Mouse (Mus musculus): ENCODE results near the gene Rasgef1c.

The Rasgef1c gene

GRCm38 (mm10) chr11:49977963-49978568 is 76.4 kb downstream of the Rasgef1c start:
- DNase-seq (ENCODE audit: low read depth), result no peak

GRCm38 (mm10) chr11:49978935-49979334 is 77.3 kb downstream of the Rasgef1c start:
- no peak for DNase-seq (ENCODE audit: low read depth)

- DNase-seq (ENCODE audit: low read depth), result no peak
These were observed 79.1 kb downstream of the Rasgef1c start for GRCm38 (mm10) chr11:49980681-49981235.

DNA sequence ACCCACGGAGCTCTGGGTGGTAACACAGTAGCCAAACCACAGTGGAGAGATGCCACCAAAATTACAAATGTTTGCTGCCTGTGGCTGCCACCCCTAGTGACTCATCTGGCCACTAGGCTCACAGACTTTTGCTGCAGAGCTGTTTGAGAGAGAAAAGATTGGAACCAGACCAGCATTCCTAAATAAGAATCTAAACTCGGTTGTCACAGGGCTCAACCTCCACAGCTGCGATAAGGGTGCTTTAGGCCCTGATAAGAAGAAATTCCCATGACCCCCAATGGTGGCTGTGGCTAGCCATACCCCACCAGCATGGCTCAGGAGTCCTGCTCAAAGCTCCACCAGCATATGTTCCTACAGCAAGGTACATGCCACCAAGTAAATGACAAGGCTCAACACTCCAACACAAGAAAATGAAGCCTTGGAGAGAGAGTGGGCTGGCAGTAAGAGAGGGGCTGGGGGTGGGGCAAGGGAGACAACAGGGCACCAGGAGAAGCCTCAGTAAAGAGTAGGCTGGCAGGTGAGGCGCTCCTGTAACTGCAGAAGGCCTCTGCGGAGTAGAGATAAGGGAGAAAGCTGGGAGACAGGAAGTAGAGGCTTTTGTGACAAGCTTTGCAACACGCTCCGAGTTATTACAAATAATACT is 79.8 kb downstream of the Rasgef1c start:
- DNase-seq (ENCODE audit: low read depth), result peak; percentile 33

- DNase-seq (ENCODE audit: low read depth), result no peak
These were observed 80.5 kb downstream of the Rasgef1c start for GRCm38 (mm10) chr11:49982094-49982493.

DNA sequence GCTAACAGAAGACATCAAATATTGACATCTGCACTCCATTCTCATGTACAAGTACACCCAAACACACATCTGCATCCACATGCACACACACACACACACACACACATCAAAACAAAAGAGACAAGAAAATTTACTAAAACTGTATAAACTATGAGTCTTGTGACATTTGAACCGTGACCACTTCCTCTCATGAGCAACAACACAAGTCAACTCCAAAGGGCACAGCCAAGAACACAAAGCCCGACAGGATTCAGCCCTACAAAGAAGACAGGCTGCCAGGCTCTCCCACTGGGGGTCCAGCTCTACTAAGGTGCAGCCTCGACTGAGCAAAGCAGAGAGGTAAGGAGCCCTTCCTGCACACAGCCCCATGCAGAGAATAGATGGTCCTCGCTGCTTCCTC is 81.2 kb downstream of the Rasgef1c start:
- DNase-seq (ENCODE audit: low read depth), result no peak

GRCm38 (mm10) chr11:49983875-49984552 is 82.4 kb downstream of the Rasgef1c start:
- DNase-seq (ENCODE audit: low read depth), result no peak

GRCm38 (mm10) chr11:49985009-49985408 is 83.4 kb downstream of the Rasgef1c start:
- no peak for DNase-seq (ENCODE audit: low read depth)

- no peak for DNase-seq (ENCODE audit: low read depth)
These were observed 84.8 kb downstream of the Rasgef1c start for GRCm38 (mm10) chr11:49986277-49987036.

GRCm38 (mm10) chr11:49994536-49994935 is 92.9 kb downstream of the Rasgef1c start:
- no peak for DNase-seq (ENCODE audit: low read depth)

- no peak for DNase-seq (ENCODE audit: low read depth)
These were observed 94.8 kb downstream of the Rasgef1c start for GRCm38 (mm10) chr11:49996398-49996797.

DNA sequence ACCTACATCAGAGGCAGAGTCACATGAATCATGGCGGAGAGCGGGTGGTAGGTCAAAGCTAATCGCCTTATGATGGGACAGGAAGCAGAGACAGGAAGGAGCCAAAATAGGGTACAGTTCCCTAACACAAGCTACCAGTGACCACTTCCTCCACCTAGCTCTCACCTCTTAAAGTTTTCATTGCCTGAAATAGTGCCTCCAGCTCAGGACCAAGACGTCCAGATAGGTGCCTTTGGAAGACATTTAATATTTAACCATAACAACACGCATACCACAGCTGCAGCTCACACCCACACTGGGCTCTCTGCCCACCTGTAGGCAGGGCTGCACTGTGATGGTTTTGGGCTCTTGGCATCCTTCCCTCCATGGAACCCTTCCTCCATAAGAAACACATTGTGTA is 95.7 kb downstream of the Rasgef1c start:
- no peak for DNase-seq (ENCODE audit: low read depth)

- no peak for DNase-seq (ENCODE audit: low read depth)
These were observed 101.2 kb downstream of the Rasgef1c start for GRCm38 (mm10) chr11:50002853-50003252.

DNA sequence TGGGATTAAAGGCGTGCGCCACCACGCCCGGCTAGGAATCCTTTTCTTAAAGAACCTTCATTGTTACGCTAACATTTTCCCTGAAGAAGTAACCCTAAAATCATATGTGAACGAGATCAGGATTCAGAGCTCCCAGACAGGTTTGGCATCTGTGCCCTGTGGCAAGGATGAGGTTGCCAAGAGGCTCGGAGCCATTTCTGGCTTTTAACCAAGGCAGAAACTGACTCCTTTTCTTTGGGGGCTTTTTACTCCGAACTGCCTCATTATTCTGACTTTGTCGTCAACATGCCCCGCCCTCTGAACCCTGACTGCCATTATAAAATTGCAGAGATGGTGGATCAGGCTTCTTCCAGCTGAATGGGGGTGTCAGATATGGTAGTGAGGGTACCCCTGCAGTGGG is 106.1 kb downstream of the Rasgef1c start:
- DNase-seq (ENCODE audit: low read depth), result no peak

DNA sequence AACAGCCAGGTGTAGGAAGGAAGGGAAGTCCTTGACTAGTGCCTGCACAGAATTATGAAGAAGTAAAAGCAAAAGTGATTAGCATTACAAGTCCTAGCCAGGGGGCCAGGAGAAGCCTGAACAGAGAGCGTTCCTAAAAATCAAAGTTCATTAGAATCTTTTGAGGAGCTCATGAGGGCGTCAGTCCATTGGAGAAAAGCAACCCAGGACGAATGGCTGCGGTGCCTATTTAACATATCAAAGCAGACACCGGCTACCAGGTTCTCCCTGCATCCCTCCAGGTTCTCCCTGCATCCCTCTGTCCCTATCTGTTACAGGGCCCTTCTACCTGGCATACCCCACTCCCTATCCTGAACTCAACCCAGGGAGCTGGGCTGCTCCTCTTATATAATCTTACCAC is 106.6 kb downstream of the Rasgef1c start:
- DNase-seq (ENCODE audit: low read depth), result no peak

DNA sequence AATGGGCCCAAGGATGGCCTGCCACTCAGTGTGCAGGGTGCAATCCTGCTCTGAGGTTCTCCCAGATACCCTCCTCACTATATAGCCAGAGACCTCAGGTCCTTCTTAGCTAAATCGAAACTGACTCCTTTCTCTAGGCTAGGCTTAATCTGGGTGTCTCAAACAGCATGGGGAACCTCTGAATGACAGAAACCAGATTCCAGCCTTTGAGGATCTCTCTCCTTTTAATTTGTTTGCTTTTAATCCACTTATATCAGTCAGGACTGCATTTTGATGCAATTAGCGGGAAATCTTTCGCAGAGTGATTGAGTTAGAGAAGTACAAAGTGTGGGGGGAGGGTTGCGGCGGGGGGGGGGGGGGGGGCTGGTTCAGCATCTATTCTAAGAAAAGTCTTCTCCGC is 111.4 kb downstream of the Rasgef1c start:
- DNase-seq (ENCODE audit: low read depth), result no peak

DNA sequence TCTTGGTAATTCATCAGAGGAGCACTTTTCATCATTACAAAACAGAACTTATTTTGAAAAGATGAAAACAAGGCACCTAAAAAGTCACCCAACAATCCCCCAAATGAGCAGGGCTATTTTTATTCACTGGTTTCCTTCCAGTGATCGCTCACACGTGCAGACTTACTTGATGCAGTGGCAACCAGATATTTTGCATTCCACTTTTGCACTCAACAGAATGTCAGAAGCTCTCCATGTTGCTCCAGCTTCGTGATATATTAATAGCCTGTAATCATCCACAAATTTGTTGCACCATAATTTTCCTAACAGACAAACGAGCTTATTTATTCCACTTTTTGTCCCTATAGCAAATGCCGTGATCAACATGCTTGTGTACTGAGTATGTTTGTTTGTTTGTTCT is 114.9 kb downstream of the Rasgef1c start:
- no peak for DNase-seq (ENCODE audit: low read depth)

- no peak for DNase-seq (ENCODE audit: low read depth)
These were observed 115.9 kb downstream of the Rasgef1c start for GRCm38 (mm10) chr11:50017511-50017910.

GRCm38 (mm10) chr11:50018848-50019247 is 117.2 kb downstream of the Rasgef1c start:
- no peak for DNase-seq (ENCODE audit: low read depth)

DNA sequence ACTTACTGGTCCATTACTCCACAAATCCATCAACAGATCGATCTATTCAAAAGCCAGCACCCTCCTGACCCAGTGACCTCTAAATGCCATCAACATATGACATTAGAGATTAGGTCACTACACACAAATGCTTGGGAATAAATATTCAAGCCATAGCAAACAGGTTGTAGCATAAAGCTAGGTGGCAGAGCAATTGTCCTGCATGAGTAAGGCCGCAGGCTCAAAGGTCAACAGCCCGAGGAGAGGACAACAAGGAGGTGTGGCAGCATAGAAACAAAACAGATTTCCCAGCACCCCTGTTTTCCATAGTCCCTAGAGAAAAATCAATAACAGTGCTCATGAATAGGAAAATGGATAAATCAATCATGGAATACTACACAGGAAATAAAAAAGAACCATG is 120.5 kb downstream of the Rasgef1c start:
- no peak for DNase-seq (ENCODE audit: low read depth)

DNA sequence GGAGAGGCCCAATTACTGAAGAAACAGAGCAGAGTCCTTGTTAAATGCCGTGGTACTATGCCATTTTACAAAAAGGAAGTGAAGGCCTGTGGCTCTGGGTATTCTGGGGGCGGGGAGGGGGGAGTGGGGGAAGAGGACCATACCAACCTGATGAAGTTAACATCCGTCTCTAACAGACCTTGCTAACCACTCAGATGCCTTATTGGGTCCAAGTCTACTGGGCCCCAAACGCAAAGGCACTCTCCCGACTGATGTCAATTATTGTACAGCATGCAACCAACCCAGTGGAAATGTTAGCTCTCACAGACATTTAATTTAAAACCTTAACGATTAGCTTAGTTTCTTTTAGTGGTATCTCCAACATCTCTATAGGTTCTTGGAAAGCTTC is 122.8 kb downstream of the Rasgef1c start:
- DNase-seq (ENCODE audit: low read depth), result no peak

Measured in fibroblast of lung, adult 2 months (primary cell).